22 mouse cellular contexts compared by ENCODE assay signal in genomic region chr6:141069896-141070295, GRCm38 (mm10).
DNase-seq lines count a peak whose midpoint lies in the region; ATAC-seq and TF ChIP-seq lines count a peak whose summit lies in the region.
"Had no signal": no experiment of that assay in that cellular context is flagged by ENCODE, and none has a peak within 500 bp of the region (broad histone marks: within the 10 kb centered on the region; RNA-seq: fewer than 3 reads in every experiment).

No protein-coding gene starts in this region.

- H3K9ac ChIP-seq in embryonic facial prominence, embryonic 11.5 days (replicated peaks; ENCODE audit: low read length) = no peak overlapping the region
- H3K9ac ChIP-seq in liver, embryonic 14.5 days (replicated peaks) = no peak overlapping the region
- H3K9ac ChIP-seq in midbrain, embryonic 11.5 days (ENCODE audit: low read length) = no peak overlapping the region
- H3K9ac ChIP-seq: embryonic facial prominence, embryonic 13.5 days; forebrain, embryonic 12.5 days; midbrain, embryonic 15.5 days had no signal

- no peak overlapping the region for H3K4me3 ChIP-seq in embryonic facial prominence, embryonic 11.5 days (ENCODE audit: low read depth, low read length)
- no peak overlapping the region for H3K4me3 ChIP-seq in embryonic facial prominence, embryonic 10.5 days
- no peak overlapping the region for H3K4me3 ChIP-seq in liver, embryonic 14.5 days (ENCODE audit: insufficient read depth in 1 of 2, low read depth in 2 of 2, low read length in 2 of 2)
- no peak overlapping the region for H3K4me3 ChIP-seq in midbrain, embryonic 11.5 days (ENCODE audit: low read depth, low read length)
- H3K4me3 ChIP-seq: embryonic facial prominence, embryonic 13.5 days; erythroblast, embryonic 14.5 days; forebrain, embryonic 12.5 days; heart, embryonic 10.5 days; hindbrain, embryonic 10.5 days; midbrain, embryonic 15.5 days had no signal

- no peak for TF ChIP-seq EP300 in liver, embryonic 14.5 days (IDR thresholded peaks at IDR 0.05; ENCODE audit: low read depth)

- WGBS in embryonic facial prominence, embryonic 11.5 days = 86% methylated on average over 6 of the region's 6 CpGs
- 89% methylated on average over 6 of the region's 6 CpGs for WGBS in embryonic facial prominence, embryonic 10.5 days
- 46% methylated on average over 6 of the region's 6 CpGs for WGBS in liver, embryonic 14.5 days (ENCODE audit: insufficient replicate concordance)
- WGBS in midbrain, embryonic 11.5 days = 92% methylated on average over 6 of the region's 6 CpGs

- H3K27me3 ChIP-seq in embryonic facial prominence, embryonic 11.5 days (ENCODE audit: control insufficient read depth, insufficient read depth, low read length) = no peaks in the 10 kb centered on the region
- H3K27me3 ChIP-seq in embryonic facial prominence, embryonic 10.5 days (replicated peaks; ENCODE audit: low read depth, poor library complexity, severe bottlenecking) = no peaks in the 10 kb centered on the region
- H3K27me3 ChIP-seq in liver, embryonic 14.5 days (ENCODE audit: control insufficient read depth, insufficient read depth, low read length) = no peaks in the 10 kb centered on the region
- no peaks in the 10 kb centered on the region for H3K27me3 ChIP-seq in midbrain, embryonic 11.5 days (ENCODE audit: control insufficient read depth, insufficient read depth, low read length)
- H3K27me3 ChIP-seq: embryonic facial prominence, embryonic 13.5 days; forebrain, embryonic 12.5 days; midbrain, embryonic 15.5 days had no signal

- H3K4me1 ChIP-seq in embryonic facial prominence, embryonic 11.5 days (ENCODE audit: control insufficient read depth, insufficient read depth, low read length) = no peaks in the 10 kb centered on the region; the same call in 1 of the 2 replicates
- H3K4me1 ChIP-seq in embryonic facial prominence, embryonic 10.5 days = 0 out of 2 replicates have a peak, but pooled peaks cover 10% of the 10 kb centered on the region
- no peaks in the 10 kb centered on the region for H3K4me1 ChIP-seq in liver, embryonic 14.5 days (replicated peaks; ENCODE audit: control insufficient read depth in 2 of 2, insufficient read depth in 2 of 2, low read length in 1 of 2)
- H3K4me1 ChIP-seq in midbrain, embryonic 11.5 days (ENCODE audit: control insufficient read depth, insufficient read depth, low read length) = peaks cover 2% of the 10 kb centered on the region; the same call in 1 of the 2 replicates
- H3K4me1 ChIP-seq: embryonic facial prominence, embryonic 13.5 days; heart, embryonic 10.5 days; midbrain, embryonic 15.5 days had no signal

- no peak overlapping the region for H3K27ac ChIP-seq in embryonic facial prominence, embryonic 11.5 days (replicated peaks; ENCODE audit: low read depth, low read length)
- H3K27ac ChIP-seq in embryonic facial prominence, embryonic 10.5 days (replicated peaks) = no peak overlapping the region
- no peak overlapping the region for H3K27ac ChIP-seq in liver, embryonic 14.5 days
- H3K27ac ChIP-seq in midbrain, embryonic 11.5 days (ENCODE audit: low read depth, low read length) = no peak overlapping the region
- H3K27ac ChIP-seq: embryonic facial prominence, embryonic 13.5 days; forebrain, embryonic 12.5 days; heart, embryonic 10.5 days; hindbrain, embryonic 10.5 days; hindbrain, postnatal 0 days; midbrain, embryonic 15.5 days had no signal

- ATAC-seq in embryonic facial prominence, embryonic 11.5 days (replicated peaks; ENCODE audit: insufficient number of reproducible peaks, low FRiP score, low TSS enrichment, low read depth) = 0 out of 2 replicates have a peak, but pooled peaks have one; percentile 29
- peak; percentile 99 for ATAC-seq in common myeloid progenitor, adult 5-6 weeks (replicated peaks; ENCODE audit: low read depth, poor library complexity, severe bottlenecking)
- peak; percentile 39; the same call in 1 of the 2 replicates for ATAC-seq in liver, embryonic 14.5 days (ENCODE audit: insufficient read depth)
- ATAC-seq in midbrain, embryonic 11.5 days (ENCODE audit: low FRiP score) = no peak
- ATAC-seq: hindbrain, postnatal 0 days; intestine, embryonic 16.5 days; midbrain, embryonic 15.5 days had no signal

- no peaks in the 10 kb centered on the region for H3K9me3 ChIP-seq in embryonic facial prominence, embryonic 11.5 days (replicated peaks; ENCODE audit: control insufficient read depth, low read length)
- H3K9me3 ChIP-seq in embryonic facial prominence, embryonic 10.5 days = no peaks in the 10 kb centered on the region
- H3K9me3 ChIP-seq in liver, embryonic 14.5 days (ENCODE audit: control insufficient read depth, low read length) = no peaks in the 10 kb centered on the region
- H3K9me3 ChIP-seq in midbrain, embryonic 11.5 days (ENCODE audit: control insufficient read depth, low read length) = no peaks in the 10 kb centered on the region
- H3K9me3 ChIP-seq: embryonic facial prominence, embryonic 13.5 days; forebrain, embryonic 12.5 days; heart, embryonic 10.5 days; hindbrain, embryonic 10.5 days; midbrain, embryonic 15.5 days had no signal

- no peak overlapping the region for H3K4me2 ChIP-seq in embryonic facial prominence, embryonic 11.5 days (ENCODE audit: low read depth, low read length)
- H3K4me2 ChIP-seq in liver, embryonic 14.5 days (ENCODE audit: low read depth) = no peak overlapping the region
- no peak overlapping the region for H3K4me2 ChIP-seq in midbrain, embryonic 11.5 days
- H3K4me2 ChIP-seq: embryonic facial prominence, embryonic 13.5 days; forebrain, embryonic 12.5 days; midbrain, embryonic 15.5 days had no signal

- no peaks in the 10 kb centered on the region for H3K36me3 ChIP-seq in embryonic facial prominence, embryonic 11.5 days (replicated peaks; ENCODE audit: control insufficient read depth, insufficient read depth, low read depth, low read length)
- no peaks in the 10 kb centered on the region for H3K36me3 ChIP-seq in embryonic facial prominence, embryonic 10.5 days (replicated peaks)
- H3K36me3 ChIP-seq in liver, embryonic 14.5 days (replicated peaks; ENCODE audit: control insufficient read depth, insufficient read depth, low read depth) = no peaks in the 10 kb centered on the region
- H3K36me3 ChIP-seq in midbrain, embryonic 11.5 days (ENCODE audit: control insufficient read depth, insufficient read depth, low read length) = no peaks in the 10 kb centered on the region
- H3K36me3 ChIP-seq: embryonic facial prominence, embryonic 13.5 days; forebrain, embryonic 12.5 days; heart, embryonic 10.5 days; hindbrain, embryonic 10.5 days; midbrain, embryonic 15.5 days had no signal

- no peak for DNase-seq in embryonic facial prominence, embryonic 11.5 days (ENCODE audit: low spot score)
- no peak for DNase-seq in embryonic facial prominence, embryonic 10.5 days (ENCODE audit: low spot score)
- DNase-seq in liver, embryonic 14.5 days (ENCODE audit: low read depth in 3 of 3, low spot score in 3 of 3) = peak in 1 of 3 experiments; percentile 9
- peak; percentile 33 to 41 for DNase-seq in monocyte, adult 2 months (ENCODE audit: low read depth in 1 of 2, low spot score in 2 of 2)
- no peak for DNase-seq in kidney, adult 11 months
- DNase-seq in cerebellum, postnatal 36 days = no peak
- no peak for DNase-seq in midbrain, embryonic 11.5 days (ENCODE audit: low spot score, missing footprints)
- DNase-seq: adrenal gland, postnatal 36 days; cerebellum, adult 9-11 months; kidney, postnatal 4 days; right cerebral cortex, adult 18-20 months; right cerebral cortex, postnatal 4 days; thymus, postnatal 36 days had no signal

- TF ChIP-seq CTCF in liver, embryonic 14.5 days (IDR thresholded peaks at IDR 0.05; ENCODE audit: low read depth) = 0 out of 2 replicates have a peak, but pooled peaks have one; percentile 7

Comparison
In these comparisons a context has a peak if more than half of its experiments do, and no peak if none do; other contexts are left out.
1. DNase-seq: peak in monocyte, adult 2 months (2 of 2); none in embryonic facial prominence, embryonic 11.5 days (single experiment), embryonic facial prominence, embryonic 10.5 days (single experiment), kidney, adult 11 months (single experiment), cerebellum, postnatal 36 days (0 of 2) and midbrain, embryonic 11.5 days (single experiment).